Mouse (Mus musculus): ENCODE measurements at regions not wholly inside any gene's neighbourhood (a gene's known extent, or its start where the extent isn't known, plus 50 kb on each side); places are given as distances from the start of the nearest gene placed in this dataset.

DNA sequence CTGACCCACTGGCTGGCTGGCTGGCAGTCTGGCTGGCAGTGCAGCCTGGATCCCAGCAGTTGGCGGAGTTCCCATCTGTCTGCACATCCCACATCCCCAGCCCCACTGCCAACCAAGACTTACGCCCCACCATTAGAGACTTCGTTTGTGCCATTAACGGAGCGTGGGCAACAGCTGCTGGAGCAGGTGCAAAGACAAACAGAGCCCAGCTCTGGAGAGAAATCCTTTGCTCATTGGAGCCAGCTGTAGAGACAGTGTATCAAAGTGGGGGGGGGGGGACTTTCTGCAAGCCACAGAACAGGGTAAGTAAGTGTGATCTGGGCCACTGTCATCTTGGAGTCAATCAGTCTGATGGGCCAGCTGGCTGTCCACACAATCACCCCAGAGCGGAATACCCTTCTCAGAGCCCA lies 52.3 kb downstream of the Rplp1 start:
- ATAC-seq (replicated peaks in 1 of 2; ENCODE audit: insufficient read depth in 1 of 2, low FRiP score in 2 of 2, low TSS enrichment in 1 of 2, low read depth in 1 of 2, poor library complexity in 2 of 2, severe bottlenecking in 2 of 2), result no peak

GRCm38 (mm10) chr9:61860147-61860546 lies 54.2 kb downstream of the Rplp1 start:
- peak; percentile 66 to 71 for ATAC-seq (replicated peaks in 1 of 2; ENCODE audit: insufficient read depth in 1 of 2, low FRiP score in 2 of 2, low TSS enrichment in 1 of 2, low read depth in 1 of 2, poor library complexity in 2 of 2, severe bottlenecking in 2 of 2)

DNA sequence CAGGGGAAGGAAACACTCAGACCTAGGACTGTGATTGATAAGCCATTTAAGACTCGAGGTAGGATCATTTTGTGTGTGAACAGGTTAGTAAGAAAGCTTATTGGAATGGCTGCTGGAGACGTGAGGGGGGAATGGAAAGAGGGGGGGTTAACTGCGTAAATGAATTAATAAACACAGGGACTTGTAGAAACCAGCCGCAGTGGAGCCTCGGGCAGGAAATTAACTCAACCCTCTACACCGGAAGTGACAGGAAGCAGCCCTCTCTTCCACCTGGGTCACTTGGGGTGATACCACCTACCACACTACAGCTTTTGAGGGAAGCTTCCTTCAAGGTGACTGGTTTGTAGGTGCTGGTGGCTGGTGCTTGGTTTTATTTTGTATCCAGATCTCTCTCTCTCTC lies 54.9 kb downstream of the Rplp1 start:
- ATAC-seq (replicated peaks in 1 of 2; ENCODE audit: insufficient read depth in 1 of 2, low FRiP score in 2 of 2, low TSS enrichment in 1 of 2, low read depth in 1 of 2, poor library complexity in 2 of 2, severe bottlenecking in 2 of 2), result peak in 1 of 2 experiments; percentile 58; a peak in 1 of 4 replicates

GRCm38 (mm10) chr9:61857817-61858216 lies 56.5 kb downstream of the Rplp1 start:
- peak; percentile 25 to 42 for ATAC-seq (replicated peaks in 1 of 2; ENCODE audit: insufficient read depth in 1 of 2, low FRiP score in 2 of 2, low TSS enrichment in 1 of 2, low read depth in 1 of 2, poor library complexity in 2 of 2, severe bottlenecking in 2 of 2)

DNA sequence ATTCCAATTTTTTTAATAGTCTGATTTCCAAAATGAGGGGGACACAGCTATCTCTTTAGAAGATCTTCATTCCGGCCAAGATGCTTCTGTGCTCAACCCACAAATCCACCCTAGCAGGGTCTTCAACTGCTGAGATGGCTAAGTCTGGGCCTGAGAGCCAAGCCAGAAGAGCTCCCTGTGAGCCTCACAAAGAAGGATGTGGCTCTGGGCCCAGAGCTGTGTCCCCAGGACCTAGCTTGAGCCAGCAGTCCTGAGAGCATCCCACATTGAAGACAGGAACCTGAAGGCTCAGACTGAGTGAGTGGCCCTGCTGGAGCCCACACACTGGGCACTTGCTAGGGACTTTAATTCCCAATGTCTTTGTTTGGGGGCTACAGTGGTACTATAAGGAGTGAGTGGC lies 57.7 kb downstream of the Rplp1 start:
- ATAC-seq (replicated peaks in 1 of 2; ENCODE audit: insufficient read depth in 1 of 2, low FRiP score in 2 of 2, low TSS enrichment in 1 of 2, low read depth in 1 of 2, poor library complexity in 2 of 2, severe bottlenecking in 2 of 2), result no peak

DNA sequence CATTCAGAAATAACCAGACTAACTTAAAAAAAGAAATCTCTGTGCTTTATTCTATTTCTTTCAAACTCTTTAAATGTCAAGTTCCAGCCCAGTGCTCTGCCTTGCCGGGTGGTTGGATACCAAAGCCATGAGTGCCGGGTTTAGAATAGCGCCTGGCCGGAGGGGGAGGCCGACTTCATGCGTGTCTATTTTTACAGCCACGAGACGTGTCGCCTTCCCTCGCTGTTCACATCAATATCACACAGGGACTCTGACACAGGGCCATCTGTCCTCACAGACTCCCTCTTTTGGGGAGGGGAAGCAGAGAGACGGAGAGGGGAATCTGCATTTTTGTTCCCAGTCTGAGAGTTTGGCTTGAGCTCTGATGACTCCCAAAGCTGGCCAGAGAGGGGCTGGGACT lies 58.7 kb downstream of the Rplp1 start:
- ATAC-seq (replicated peaks in 1 of 2; ENCODE audit: insufficient read depth in 1 of 2, low FRiP score in 2 of 2, low TSS enrichment in 1 of 2, low read depth in 1 of 2, poor library complexity in 2 of 2, severe bottlenecking in 2 of 2), result no peak

DNA sequence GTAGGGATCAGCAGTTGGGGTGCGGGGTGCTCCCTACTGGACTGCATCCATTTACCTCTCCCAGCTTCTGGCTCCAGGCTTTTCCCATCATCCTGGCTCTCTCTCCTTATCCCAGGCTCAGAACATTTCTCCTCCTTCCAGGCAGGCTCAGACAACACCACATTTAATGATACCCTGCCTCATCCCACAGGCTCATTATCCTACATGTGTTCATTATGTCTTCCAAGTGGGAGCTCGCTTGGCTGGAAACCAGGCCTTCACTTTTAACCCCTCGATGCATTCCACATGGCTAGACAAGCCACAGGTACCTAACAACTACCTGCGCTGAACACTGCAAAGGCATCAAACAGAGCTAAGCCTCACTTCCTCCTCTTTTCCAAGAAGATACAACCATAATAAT lies 60.5 kb downstream of the Rplp1 start:
- ATAC-seq (replicated peaks in 1 of 2; ENCODE audit: insufficient read depth in 1 of 2, low FRiP score in 2 of 2, low TSS enrichment in 1 of 2, low read depth in 1 of 2, poor library complexity in 2 of 2, severe bottlenecking in 2 of 2), result no peak

DNA sequence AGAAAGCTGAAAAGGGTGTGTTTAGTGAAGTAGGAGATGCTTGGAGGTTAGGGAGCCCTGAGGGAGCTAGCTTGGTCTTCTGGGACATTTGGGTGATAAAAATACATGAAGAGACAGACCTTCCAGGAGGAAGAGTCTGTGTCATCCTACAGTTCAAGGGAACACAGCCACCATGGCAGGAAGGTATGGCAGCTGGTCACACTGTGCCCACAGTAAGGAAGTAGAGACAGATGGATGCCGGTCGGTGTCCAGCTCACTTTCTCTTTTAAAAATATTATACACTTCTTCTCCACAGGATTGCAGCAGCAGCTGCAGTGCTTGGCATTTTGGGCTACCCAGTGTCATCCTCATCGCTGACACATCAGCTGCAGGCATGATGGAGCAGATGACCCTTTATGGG lies 63.0 kb downstream of the Rplp1 start:
- no peak for ATAC-seq (replicated peaks in 1 of 2; ENCODE audit: insufficient read depth in 1 of 2, low FRiP score in 2 of 2, low TSS enrichment in 1 of 2, low read depth in 1 of 2, poor library complexity in 2 of 2, severe bottlenecking in 2 of 2)

GRCm38 (mm10) chr9:61848401-61848800 lies 65.9 kb downstream of the Rplp1 start:
- no peak for ATAC-seq (replicated peaks in 1 of 2; ENCODE audit: insufficient read depth in 1 of 2, low FRiP score in 2 of 2, low TSS enrichment in 1 of 2, low read depth in 1 of 2, poor library complexity in 2 of 2, severe bottlenecking in 2 of 2)

- no peak for ATAC-seq (replicated peaks in 1 of 2; ENCODE audit: insufficient read depth in 1 of 2, low FRiP score in 2 of 2, low TSS enrichment in 1 of 2, low read depth in 1 of 2, poor library complexity in 2 of 2, severe bottlenecking in 2 of 2)
These were observed 66.8 kb downstream of the Rplp1 start for GRCm38 (mm10) chr9:61847496-61847895.

- ATAC-seq (replicated peaks in 1 of 2; ENCODE audit: insufficient read depth in 1 of 2, low FRiP score in 2 of 2, low TSS enrichment in 1 of 2, low read depth in 1 of 2, poor library complexity in 2 of 2, severe bottlenecking in 2 of 2), result no peak
These were observed 69.7 kb downstream of the Rplp1 start for GRCm38 (mm10) chr9:61844645-61845044.

GRCm38 (mm10) chr9:61844141-61844540 lies 70.2 kb downstream of the Rplp1 start:
- no peak for ATAC-seq (replicated peaks in 1 of 2; ENCODE audit: insufficient read depth in 1 of 2, low FRiP score in 2 of 2, low TSS enrichment in 1 of 2, low read depth in 1 of 2, poor library complexity in 2 of 2, severe bottlenecking in 2 of 2)

DNA sequence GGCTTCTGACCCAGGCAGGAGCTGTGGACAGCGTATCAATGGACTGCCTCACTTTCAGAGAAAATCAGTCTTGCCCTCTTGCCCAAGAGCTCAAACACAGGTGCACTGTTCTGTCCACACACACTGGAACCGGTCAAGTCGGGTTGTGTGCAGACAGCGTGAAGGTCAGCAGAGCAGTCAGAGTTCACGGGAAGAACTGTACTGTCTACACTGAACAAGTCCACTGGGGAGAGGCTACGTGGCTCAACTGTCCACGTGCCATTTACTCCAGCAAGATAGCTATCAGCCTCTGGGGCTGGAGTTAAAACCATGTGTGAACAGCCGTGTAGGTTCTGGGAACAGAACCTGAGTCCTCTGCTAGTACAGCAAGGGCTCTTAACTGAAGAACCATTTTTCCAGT lies 70.8 kb downstream of the Rplp1 start:
- no peak for ATAC-seq (replicated peaks in 1 of 2; ENCODE audit: insufficient read depth in 1 of 2, low FRiP score in 2 of 2, low TSS enrichment in 1 of 2, low read depth in 1 of 2, poor library complexity in 2 of 2, severe bottlenecking in 2 of 2)

DNA sequence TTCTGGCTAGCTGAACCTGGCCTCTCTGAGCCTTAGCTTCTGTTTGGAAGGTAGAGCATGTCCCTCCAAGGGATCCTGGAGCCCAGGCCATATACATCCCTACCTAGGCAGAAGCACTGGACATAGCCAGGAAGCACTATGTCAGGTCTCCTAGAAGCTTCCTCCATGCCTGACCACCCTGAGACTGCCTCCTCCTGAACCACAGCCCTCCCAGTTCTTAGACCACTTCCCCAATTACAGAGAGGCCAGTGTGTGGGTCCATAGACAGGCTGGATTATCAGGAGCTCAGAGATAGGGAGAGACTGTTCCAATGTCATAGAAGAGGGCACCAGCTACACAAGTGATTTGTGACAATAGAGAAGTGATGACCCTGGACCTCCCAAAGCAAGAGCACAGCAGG lies 72.0 kb downstream of the Rplp1 start:
- ATAC-seq (replicated peaks in 1 of 2; ENCODE audit: insufficient read depth in 1 of 2, low FRiP score in 2 of 2, low TSS enrichment in 1 of 2, low read depth in 1 of 2, poor library complexity in 2 of 2, severe bottlenecking in 2 of 2), result 0 out of 4 replicates have a peak, but pooled peaks of 1 of the 2 experiments have one; percentile 25

DNA sequence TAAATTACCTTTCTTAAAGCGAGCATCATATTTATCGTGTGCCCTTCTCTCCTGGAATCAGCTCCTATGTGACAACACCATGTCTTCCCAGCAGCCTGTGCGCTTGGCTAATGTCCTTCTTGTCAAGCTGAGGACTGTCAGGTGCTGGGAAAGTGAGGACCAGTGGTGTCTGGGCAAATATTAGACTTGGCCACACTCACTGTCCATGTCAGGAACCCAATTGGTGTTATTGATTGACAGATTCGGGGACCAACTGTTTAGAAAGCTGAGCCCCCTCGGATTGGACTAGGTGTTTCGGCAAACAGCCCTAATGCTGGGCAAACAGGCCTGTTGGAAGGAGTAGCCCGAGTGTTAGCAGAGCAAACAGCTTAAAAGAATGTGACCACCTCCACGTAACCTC lies 73.1 kb downstream of the Rplp1 start:
- ATAC-seq (replicated peaks in 1 of 2; ENCODE audit: insufficient read depth in 1 of 2, low FRiP score in 2 of 2, low TSS enrichment in 1 of 2, low read depth in 1 of 2, poor library complexity in 2 of 2, severe bottlenecking in 2 of 2), result no peak

DNA sequence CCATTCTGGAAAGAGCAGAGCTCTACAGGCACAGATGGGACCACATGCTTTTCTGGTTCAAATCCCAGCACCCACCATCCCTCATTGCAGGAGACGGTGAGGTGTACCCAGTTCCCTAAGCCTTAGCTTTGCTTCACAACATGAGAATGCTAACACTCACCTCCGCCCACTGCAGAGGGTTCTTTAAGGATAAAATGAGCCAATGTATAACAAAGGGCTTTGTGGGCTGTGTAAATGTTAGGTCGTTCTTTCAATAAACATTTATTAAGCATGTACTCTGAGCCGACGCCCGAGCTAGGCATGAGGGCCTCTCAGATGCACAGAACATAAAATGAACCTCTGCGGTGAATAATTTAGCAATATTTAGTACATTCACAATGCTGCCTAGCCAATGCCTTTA lies 74.0 kb downstream of the Rplp1 start:
- ATAC-seq (replicated peaks in 1 of 2; ENCODE audit: insufficient read depth in 1 of 2, low FRiP score in 2 of 2, low TSS enrichment in 1 of 2, low read depth in 1 of 2, poor library complexity in 2 of 2, severe bottlenecking in 2 of 2), result no peak

GRCm38 (mm10) chr9:61833226-61833625 lies 81.1 kb downstream of the Rplp1 start:
- ATAC-seq (replicated peaks in 1 of 2; ENCODE audit: insufficient read depth in 1 of 2, low FRiP score in 2 of 2, low TSS enrichment in 1 of 2, low read depth in 1 of 2, poor library complexity in 2 of 2, severe bottlenecking in 2 of 2), result no peak

GRCm38 (mm10) chr9:61830236-61830635 lies 84.1 kb downstream of the Rplp1 start:
- peak; percentile 80 to 90 for ATAC-seq (replicated peaks in 1 of 2; ENCODE audit: insufficient read depth in 1 of 2, low FRiP score in 2 of 2, low TSS enrichment in 1 of 2, low read depth in 1 of 2, poor library complexity in 2 of 2, severe bottlenecking in 2 of 2)

- no peak for ATAC-seq (replicated peaks in 1 of 2; ENCODE audit: insufficient read depth in 1 of 2, low FRiP score in 2 of 2, low TSS enrichment in 1 of 2, low read depth in 1 of 2, poor library complexity in 2 of 2, severe bottlenecking in 2 of 2)
These were observed 84.6 kb downstream of the Rplp1 start for GRCm38 (mm10) chr9:61829736-61830135.

DNA sequence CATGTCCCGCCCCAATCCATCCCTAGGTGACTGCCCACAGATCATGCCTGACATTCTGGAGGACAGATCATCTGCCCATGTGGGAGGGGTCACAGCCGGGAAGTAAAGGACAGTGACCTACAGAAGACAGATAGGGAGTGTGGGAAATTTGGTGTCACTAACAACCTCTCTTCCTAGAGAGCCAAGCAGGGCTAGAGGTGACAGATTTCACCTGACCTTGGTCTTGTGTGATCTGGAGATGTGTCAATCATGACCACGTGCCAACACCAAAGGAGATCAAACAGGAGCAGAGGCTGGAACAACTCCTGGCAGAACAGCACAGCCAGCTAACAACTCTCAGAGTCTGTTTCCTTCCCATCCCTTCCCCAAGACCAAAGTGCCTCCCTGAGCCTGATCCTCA lies 85.0 kb downstream of the Rplp1 start:
- ATAC-seq (replicated peaks in 1 of 2; ENCODE audit: insufficient read depth in 1 of 2, low FRiP score in 2 of 2, low TSS enrichment in 1 of 2, low read depth in 1 of 2, poor library complexity in 2 of 2, severe bottlenecking in 2 of 2), result no peak
